8 mouse cellular contexts compared by ENCODE assay signal in the genomic region with DNA sequence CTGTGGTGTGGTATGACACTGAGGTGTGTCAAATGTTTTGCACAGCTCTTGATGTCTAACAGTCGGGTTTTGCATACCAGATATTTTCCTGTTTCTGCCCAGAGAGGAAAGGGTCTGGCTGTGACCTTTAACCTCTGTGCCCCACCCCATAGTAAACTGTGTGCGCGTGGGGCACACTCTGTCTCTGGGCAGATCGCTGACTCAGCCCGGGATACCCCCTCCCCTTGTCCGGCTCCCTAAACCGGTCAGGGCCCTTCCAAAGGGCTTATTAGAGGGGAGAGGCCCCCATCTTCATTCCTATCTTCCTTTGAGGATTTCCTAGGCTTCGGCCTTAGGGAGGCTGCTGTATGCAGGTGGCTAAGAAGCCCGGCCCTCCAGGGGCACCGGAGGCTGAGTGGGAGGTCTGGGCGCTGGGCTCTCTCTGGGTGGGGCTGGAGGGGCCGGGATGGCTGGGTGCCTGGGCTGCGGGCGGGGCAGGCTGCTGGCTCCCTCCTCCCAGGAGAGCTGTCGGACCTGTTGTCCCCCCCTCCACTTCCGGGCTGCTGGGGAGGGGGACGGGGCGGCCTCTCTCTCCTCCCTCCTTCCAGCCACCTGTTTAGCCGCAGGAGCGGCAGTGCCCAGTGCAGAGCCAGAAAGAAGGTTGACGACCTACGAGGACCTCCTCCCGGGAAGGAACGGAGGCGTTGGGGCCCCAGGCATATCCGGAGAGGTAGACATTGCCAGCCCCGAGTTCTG. TPM values are rescaled to one million over a fixed set of nuclear protein-coding genes. Genes with fewer than 3 reads are reported as not detected.
DNase-seq lines count a peak whose midpoint lies in the region; ATAC-seq and TF ChIP-seq lines count a peak whose summit lies in the region.

A gene (plus strand): TSS at position 620 of the 735 bp plus-strand sequence.

- peak within 1 kb of the TSS; percentile 29 for H3K4me3 ChIP-seq in hindbrain, embryonic 13.5 days
- H3K4me3 ChIP-seq in liver, adult 2 months (ENCODE audit: insufficient read depth, low read depth, low read length) = peak within 1 kb of the TSS; percentile 90
- H3K4me3 ChIP-seq in midbrain, embryonic 16.5 days (ENCODE audit: low read depth, low read length) = peak within 1 kb of the TSS; percentile 36

- no peaks in the 10 kb centered on the region for H3K9me3 ChIP-seq in hindbrain, embryonic 13.5 days
- H3K9me3 ChIP-seq in midbrain, embryonic 16.5 days (replicated peaks; ENCODE audit: control insufficient read depth, low read length, poor library complexity, severe bottlenecking) = no peaks in the 10 kb centered on the region

- H3K36me3 ChIP-seq in hindbrain, embryonic 13.5 days = no peaks in the 10 kb centered on the region; the same call in 1 of the 2 replicates
- H3K36me3 ChIP-seq in liver, adult 2 months (ENCODE audit: control insufficient read depth, insufficient read depth, low read length) = peaks cover 3% of the 10 kb centered on the region; the same call in 1 of the 2 replicates
- no peaks in the 10 kb centered on the region for H3K36me3 ChIP-seq in midbrain, embryonic 16.5 days (ENCODE audit: control insufficient read depth, insufficient read depth, low read length)

- H3K4me1 ChIP-seq in hindbrain, embryonic 13.5 days (replicated peaks) = peaks cover 27% of the 10 kb centered on the region
- peaks cover 10% of the 10 kb centered on the region for H3K4me1 ChIP-seq in liver, adult 2 months (ENCODE audit: control insufficient read depth, insufficient read depth, low read length)
- H3K4me1 ChIP-seq in midbrain, embryonic 16.5 days (ENCODE audit: control insufficient read depth, insufficient read depth, low read length) = peaks cover 14% of the 10 kb centered on the region

- TF ChIP-seq POLR2A in liver, adult 2 months (IDR thresholded peaks at IDR 0.05; ENCODE audit: extremely low read depth, insufficient read depth, low read length) = 0 out of 2 replicates have a peak, but pooled peaks have one; percentile 18

- peak; percentile 37 for ATAC-seq in CD4-positive, CD25-positive, alpha-beta regulatory T cell, adult 4 months
- no peak for ATAC-seq in hindbrain, embryonic 13.5 days (ENCODE audit: low FRiP score)
- ATAC-seq in midbrain, embryonic 16.5 days = no peak

- no peak within 1 kb of the TSS for H3K27ac ChIP-seq in hindbrain, embryonic 13.5 days
- peak within 1 kb of the TSS; percentile 87 for H3K27ac ChIP-seq in liver, adult 2 months (replicated peaks; ENCODE audit: insufficient read depth, low read depth, low read length)
- no peak within 1 kb of the TSS for H3K27ac ChIP-seq in midbrain, embryonic 16.5 days (ENCODE audit: low read length)

- H3K9ac ChIP-seq in hindbrain, embryonic 13.5 days = peak within 1 kb of the TSS; percentile 43; the same call in 1 of the 2 replicates
- peak within 1 kb of the TSS; percentile 83 for H3K9ac ChIP-seq in liver, adult 2 months (ENCODE audit: low read depth, low read length)
- H3K9ac ChIP-seq in midbrain, embryonic 16.5 days (ENCODE audit: low read depth, low read length) = peak within 1 kb of the TSS; percentile 14; the same call in 1 of the 2 replicates

- H3K79me2 ChIP-seq in liver, adult 2 months (ENCODE audit: control insufficient read depth, insufficient read depth, low read length) = peaks cover 10% of the 10 kb centered on the region; the same call in 1 of the 2 replicates

- no peak for TF ChIP-seq CTCF in liver, adult 2 months (IDR thresholded peaks at IDR 0.05; ENCODE audit: low read depth, low read length)

- H3K4me2 ChIP-seq in hindbrain, embryonic 13.5 days = peak within 1 kb of the TSS; percentile 47
- peak within 1 kb of the TSS; percentile 56 for H3K4me2 ChIP-seq in midbrain, embryonic 16.5 days (ENCODE audit: low read length)

- peak; percentile 34 for DNase-seq in T-cell, adult 2 months (ENCODE audit: low spot score)
- peak; percentile 71 for DNase-seq in liver, adult 2 months (ENCODE audit: extremely low read depth, low read depth, low spot score)
- peak; percentile 67 to 79 for DNase-seq in thymus, postnatal 36 days
- DNase-seq in cerebellum, adult 8-10 months = no peak
- DNase-seq in frontal cortex, postnatal 36 days (ENCODE audit: low spot score in 2 of 2) = no peak

- WGBS in hindbrain, embryonic 13.5 days = 4% methylated on average over 23 of the region's 27 CpGs
- WGBS in liver, adult 2 months = 2% methylated on average over 27 of the region's 27 CpGs
- WGBS in midbrain, embryonic 16.5 days = 2% methylated on average over 27 of the region's 27 CpGs

- peaks cover 63% of the 10 kb centered on the region for H3K27me3 ChIP-seq in hindbrain, embryonic 13.5 days
- no peaks in the 10 kb centered on the region for H3K27me3 ChIP-seq in liver, adult 2 months (ENCODE audit: control insufficient read depth, insufficient read depth, low read length)
- peaks cover 43% of the 10 kb centered on the region for H3K27me3 ChIP-seq in midbrain, embryonic 16.5 days (ENCODE audit: control insufficient read depth, insufficient read depth, low read depth, low read length)

RNA-seq across cellular contexts. Expression of the gene that starts here (rescaled TPM):
- under 1 TPM in 1 of 2 experiments, not detected in 1; 0.90 TPM for polyA plus RNA-seq in CD4-positive, CD25-positive, alpha-beta regulatory T cell, adult 4 months (2017; shearing (Covaris generic))
- polyA plus RNA-seq in hindbrain, embryonic 13.5 days (2015; fragmentation: Nextera tagmentation; extraction: Ambion mirVana) = not detected in 2 replicates
- 1.4 and 1.5 TPM in 2 replicates for total RNA-seq in liver, adult 2 months (2014; rRNA removed)
- polyA plus RNA-seq in liver, adult 2 months (2012; rRNA removed) = 3.4 and 3.5 TPM in 2 replicates
- not detected in 2 replicates for polyA plus RNA-seq in midbrain, embryonic 16.5 days (2015; fragmentation: Nextera tagmentation; extraction: Ambion mirVana)

Comparison
In these comparisons a context has a peak if more than half of its experiments do, and no peak if none do; other contexts are left out.
1. Peak in ATAC-seq in CD4-positive, CD25-positive, alpha-beta regulatory T cell, adult 4 months; RNA of the gene not detected or under 1 TPM.
2. DNase-seq: peak in T-cell, adult 2 months (single experiment), liver, adult 2 months (single experiment) and thymus, postnatal 36 days (2 of 2); none in cerebellum, adult 8-10 months (single experiment) and frontal cortex, postnatal 36 days (0 of 2).
3. H3K4me3 ChIP-seq: peak in every context shown above with its lines; median percentile 90 in liver, adult 2 months; 36 in midbrain, embryonic 16.5 days; 29 in hindbrain, embryonic 13.5 days.
4. H3K9ac ChIP-seq: peak in every context shown above with its lines; median percentile 83 in liver, adult 2 months; 43 in hindbrain, embryonic 13.5 days; 14 in midbrain, embryonic 16.5 days.